Mouse (Mus musculus): ENCODE measurements at regions not wholly inside any gene's neighbourhood (a gene's known extent, or its start where the extent isn't known, plus 50 kb on each side); places are given as distances from the start of the nearest gene placed in this dataset.

DNA sequence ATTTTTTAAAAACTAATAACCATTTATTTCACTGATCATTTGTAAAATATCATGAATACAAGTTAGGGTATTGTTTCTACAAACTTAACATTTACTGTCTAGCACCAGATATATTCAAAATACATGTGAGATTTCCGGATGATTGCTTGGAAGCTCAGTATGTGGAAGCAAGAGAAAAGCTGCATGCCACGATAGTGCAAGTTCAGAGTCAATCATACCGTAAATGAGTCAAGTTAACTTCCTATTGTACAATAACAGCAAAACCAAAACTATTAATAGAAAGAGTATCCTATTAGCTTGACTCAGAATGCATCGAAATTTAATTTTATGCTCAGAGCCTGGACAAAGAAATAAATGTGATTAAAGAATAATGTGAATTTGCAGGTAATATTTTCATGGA lies 1284.6 kb upstream of the Cited2 start:
- DNase-seq (ENCODE audit: extremely low read depth, insufficient read length, low spot score), result no peak

DNA sequence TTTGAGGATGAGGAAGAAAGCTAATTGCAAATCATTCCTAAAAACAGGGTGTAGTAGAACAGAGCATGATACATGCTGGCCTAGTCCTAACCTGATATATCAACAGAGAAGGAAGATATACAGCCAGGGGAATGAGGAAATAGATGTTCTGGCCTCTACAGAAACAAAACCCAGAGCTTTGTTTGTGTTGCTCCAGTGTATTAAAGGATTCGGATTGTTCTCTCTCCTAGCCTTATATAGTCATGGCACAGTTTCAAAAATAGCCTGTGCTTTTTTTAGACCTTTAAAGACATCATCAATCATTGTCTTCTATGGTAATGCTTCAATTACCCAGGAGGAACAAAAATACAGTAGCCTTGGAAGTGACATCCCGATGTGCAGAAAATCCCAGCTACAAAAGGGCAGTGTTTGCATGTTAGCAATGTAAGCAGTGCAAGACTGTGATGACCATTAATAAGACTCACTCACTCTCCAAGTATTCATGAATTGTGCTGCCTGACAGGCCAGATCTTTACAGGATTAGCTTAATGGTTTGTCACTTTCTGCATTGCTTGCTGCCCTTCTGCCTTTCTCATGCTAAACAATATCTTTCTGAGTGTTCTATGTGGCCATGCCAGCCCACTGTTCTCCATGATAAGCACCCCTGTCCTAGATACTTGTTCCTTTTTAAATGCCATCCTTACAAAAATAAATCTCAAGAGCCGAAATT lies 1281.9 kb upstream of the Cited2 start:
- DNase-seq (ENCODE audit: extremely low read depth, insufficient read length, low spot score), result no peak

GRCm38 (mm10) chr10:16441661-16442072 lies 1281.4 kb upstream of the Cited2 start:
- DNase-seq (ENCODE audit: extremely low read depth, insufficient read length, low spot score), result no peak

DNA sequence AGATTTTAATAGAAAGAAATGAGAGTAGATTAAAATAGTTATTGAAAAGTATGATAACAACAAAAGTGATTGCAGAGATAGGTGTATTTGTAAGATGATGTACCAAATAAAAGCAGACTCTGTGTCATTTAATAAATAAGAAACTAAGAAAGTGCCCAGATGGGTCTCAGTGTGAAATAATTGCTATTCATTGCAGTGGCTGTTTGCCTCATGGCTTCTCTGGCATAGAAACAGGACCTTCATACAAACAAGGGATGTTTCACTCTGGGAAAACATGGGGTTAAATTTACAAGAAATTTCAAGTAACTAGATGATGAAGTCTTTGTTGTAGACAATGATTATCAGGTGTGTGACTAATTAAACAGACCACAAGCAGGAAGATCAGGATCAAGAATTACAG lies 1279.1 kb upstream of the Cited2 start:
- no peak for DNase-seq (ENCODE audit: extremely low read depth, insufficient read length, low spot score)

DNA sequence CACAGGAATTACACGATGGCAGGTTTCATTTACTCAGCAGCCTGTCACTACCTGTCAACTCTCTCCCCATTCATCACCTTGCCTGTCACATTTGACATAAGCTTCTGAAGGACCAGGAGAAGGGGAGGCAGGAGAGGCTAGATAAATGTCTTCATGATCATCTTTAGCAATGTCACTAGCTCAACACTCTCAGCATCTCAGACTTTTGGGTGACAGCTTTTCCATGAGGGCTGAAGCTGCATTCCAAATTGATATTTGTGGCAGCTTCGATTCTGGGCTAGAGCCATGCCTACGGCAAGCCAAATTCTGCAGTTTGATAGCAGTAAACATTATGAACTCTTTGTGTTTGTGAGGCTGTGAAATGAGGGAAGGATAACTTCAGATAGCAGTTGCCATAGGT lies 1255.1 kb upstream of the Cited2 start:
- DNase-seq (ENCODE audit: extremely low read depth, insufficient read length, low spot score), result no peak

DNA sequence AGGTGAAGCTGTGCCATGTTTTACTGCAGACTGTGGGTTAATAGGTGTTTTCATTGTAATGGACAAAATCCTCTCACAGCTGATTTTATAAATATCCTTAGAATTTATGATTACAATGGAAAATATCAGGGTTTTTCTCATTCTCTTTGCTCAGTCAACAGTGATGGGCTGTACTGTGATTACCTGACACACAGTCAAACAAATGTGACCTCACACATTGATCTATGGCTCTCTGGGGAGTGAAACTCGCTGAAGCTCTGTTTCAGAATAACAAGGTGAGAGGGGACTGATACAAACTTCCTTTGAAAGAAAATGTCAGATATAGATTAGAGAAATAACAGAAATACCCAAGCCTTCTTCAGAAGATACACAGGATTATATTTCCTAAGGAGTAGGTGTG lies 1253.3 kb upstream of the Cited2 start:
- DNase-seq (ENCODE audit: extremely low read depth, insufficient read length, low spot score), result no peak

DNA sequence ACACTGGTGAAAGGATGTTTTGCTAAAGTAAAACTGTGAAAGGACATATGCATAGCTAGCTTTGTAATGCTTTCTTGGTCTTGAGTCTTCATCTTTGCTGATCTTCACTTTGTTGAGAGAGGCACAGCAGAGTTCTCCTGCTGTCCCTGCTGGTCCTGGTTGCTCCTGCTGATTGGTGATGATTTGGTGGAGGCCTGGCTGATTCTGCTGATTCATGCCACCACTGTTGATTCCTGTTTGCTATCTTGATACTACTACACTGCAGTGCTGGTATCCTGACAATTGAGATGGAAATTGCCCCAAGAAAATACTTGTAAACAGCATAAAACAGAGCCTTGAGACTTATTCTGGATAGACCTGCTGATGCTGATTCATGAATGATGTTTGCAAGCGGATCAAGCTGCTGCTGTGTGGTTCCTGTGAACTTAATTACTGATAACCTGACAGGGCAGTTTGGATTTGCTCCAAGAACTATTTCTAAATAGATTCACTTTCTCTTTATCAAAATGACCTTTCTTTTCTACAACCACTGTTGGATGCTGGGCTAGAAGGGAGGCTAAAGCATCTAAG lies 1249.0 kb upstream of the Cited2 start:
- DNase-seq (ENCODE audit: extremely low read depth, insufficient read length, low spot score), result no peak

- DNase-seq (ENCODE audit: extremely low read depth, insufficient read length, low spot score), result peak; percentile 59
These were observed 1224.4 kb upstream of the Cited2 start for GRCm38 (mm10) chr10:16498580-16498979.

GRCm38 (mm10) chr10:16507681-16508080 lies 1215.3 kb upstream of the Cited2 start:
- DNase-seq (ENCODE audit: extremely low read depth, insufficient read length, low spot score), result peak; percentile 63

- peak; percentile 65 for DNase-seq (ENCODE audit: extremely low read depth, insufficient read length, low spot score)
These were observed 1214.9 kb upstream of the Cited2 start for GRCm38 (mm10) chr10:16508161-16508560.

GRCm38 (mm10) chr10:16514656-16515055 lies 1208.4 kb upstream of the Cited2 start:
- DNase-seq (ENCODE audit: extremely low read depth, insufficient read length, low spot score), result no peak

DNA sequence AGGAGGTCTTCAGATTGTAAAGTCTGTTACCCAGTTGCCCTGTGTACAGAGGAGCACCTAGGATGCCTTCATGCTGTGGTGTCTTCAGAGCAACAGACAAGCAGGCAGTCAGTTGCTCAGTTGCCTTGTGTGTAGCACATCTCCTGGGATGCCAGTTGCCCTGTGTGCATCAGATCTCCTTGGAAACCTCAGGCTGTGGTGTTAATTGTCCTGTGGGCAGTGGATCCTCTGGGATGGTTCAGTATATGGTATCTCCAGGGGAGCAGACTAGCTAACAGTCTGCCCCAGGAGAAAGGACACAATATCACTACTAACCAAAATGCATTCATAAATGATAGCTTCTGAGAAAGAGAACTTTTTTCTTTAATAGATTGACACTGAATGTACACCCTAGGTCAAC lies 1201.1 kb upstream of the Cited2 start:
- no peak for DNase-seq (ENCODE audit: extremely low read depth, insufficient read length, low spot score)

DNA sequence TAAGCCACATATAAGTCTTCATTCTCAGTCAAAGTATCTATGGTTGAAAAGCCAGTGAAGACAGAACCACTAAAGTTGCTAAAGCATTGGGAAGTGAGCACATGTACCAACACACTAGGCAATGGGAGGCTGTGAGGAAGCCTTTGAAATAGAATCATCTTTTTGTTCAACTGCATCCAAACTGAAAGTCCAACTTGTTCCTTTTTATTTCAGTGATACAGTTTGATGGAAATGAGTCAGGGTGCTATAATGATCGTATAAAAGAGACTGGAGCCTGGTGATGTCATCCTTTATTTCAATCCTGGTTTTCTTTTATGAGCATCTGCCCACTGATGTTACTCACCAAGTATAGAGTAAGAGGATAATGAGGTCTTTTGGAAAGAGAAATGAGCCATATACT lies 1198.9 kb upstream of the Cited2 start:
- DNase-seq (ENCODE audit: extremely low read depth, insufficient read length, low spot score), result peak; percentile 7

GRCm38 (mm10) chr10:16527693-16528092 lies 1195.3 kb upstream of the Cited2 start:
- DNase-seq (ENCODE audit: extremely low read depth, insufficient read length, low spot score), result no peak

GRCm38 (mm10) chr10:16537660-16538059 lies 1185.4 kb upstream of the Cited2 start:
- DNase-seq (ENCODE audit: extremely low read depth, insufficient read length, low spot score), result no peak

- no peak for DNase-seq (ENCODE audit: extremely low read depth, insufficient read length, low spot score)
These were observed 1184.6 kb upstream of the Cited2 start for GRCm38 (mm10) chr10:16538379-16538778.

DNA sequence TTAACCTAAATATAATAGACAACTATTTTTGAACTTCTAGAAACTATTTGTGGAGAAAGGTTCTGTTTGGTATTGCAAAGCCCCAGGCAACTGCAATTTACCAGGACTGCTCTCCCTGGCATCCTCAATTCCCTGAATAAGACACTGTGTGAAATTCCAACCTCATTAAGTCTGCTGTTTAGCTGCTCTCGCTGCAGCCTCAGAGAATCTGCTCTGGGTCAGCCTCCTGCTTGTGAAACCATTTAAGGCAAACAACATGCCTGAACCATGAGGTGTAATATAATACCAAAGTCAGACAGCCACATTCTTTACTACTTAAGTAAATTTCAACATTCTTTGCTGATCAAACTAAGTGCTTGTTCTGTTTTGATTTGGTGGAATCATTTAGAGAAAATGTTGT lies 1177.6 kb upstream of the Cited2 start:
- DNase-seq (ENCODE audit: extremely low read depth, insufficient read length, low spot score), result peak; percentile 60

DNA sequence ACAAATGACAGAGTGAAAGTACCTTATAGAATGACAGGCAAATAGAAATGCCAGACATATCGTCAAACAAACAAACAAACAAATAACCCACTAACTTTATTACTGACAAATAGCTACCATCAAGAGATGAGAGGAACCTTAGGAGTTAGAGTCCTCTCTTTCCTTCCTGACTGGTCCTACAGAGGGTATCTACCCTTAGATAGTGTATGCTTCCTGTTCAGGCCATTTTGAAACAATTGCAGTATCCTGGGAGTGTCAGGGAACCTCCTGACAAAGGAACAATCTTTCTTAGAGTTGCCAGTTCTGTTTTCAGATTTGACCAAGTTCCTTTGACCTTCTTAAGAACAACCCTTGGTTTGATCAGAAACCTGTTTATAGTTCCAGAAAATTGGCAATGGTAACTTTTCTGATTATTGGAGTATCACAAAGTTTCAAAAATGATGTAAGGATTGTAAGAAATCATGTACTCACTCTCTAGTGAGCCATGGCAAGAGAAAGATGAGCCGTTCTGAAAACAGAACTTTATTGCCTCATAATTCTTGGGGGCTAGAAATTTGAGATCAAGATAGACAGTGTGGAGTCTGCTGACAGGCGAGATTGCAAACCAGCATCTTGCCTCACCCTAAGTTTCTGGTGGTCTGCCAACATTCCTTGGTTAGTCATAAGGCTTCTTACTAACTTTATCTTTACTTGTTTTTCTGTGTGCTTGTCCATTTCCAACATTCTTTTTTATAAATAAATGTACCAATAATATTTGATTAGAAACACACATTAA lies 1170.0 kb upstream of the Cited2 start:
- DNase-seq (ENCODE audit: extremely low read depth, insufficient read length, low spot score), result peak; percentile 52

GRCm38 (mm10) chr10:16574568-16574967 lies 1148.5 kb upstream of the Cited2 start:
- no peak for DNase-seq (ENCODE audit: extremely low read depth, insufficient read length, low spot score)

DNA sequence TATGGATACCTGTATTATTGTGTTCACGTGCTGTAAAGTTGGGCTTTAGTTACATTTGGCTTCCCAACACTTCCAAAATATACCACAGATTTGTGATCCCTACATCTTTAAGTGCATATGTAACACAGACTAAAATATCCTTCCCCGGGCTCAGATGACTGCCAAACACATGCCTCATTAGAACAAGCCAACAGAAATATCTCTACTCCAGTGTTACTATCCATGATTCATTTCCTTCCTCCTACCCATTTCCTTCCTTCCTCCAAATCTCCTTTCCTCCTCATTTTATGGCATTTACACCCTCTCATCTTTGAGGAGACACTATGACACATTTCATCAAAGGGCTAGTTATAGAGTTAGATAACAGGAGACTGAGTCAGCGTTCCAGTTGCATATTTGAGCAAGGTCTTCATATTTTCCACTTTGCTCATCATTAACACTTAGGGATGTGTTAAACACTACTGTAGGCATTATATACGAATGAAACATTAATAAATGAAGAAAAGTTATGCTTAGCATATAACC lies 1144.4 kb upstream of the Cited2 start:
- DNase-seq (ENCODE audit: extremely low read depth, insufficient read length, low spot score), result peak; percentile 22

DNA sequence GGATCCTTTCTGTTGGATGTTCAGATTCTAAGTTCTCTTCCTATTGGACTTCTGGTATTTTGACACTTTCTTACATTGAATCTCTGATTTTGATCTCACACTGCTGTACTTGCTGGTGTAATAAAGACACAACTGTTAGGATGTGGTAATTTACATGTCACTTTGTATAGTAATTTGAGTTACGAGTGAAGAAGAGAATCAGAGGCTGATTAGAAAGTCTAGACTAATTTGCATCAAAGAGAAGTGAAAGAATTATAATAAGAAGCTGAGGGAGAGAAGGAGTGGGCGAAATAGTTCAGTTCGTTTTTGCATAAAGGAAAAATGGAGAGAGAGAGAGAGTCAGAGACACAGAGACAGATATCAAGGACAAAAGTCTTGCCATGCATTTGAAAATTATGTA lies 1142.8 kb upstream of the Cited2 start:
- DNase-seq (ENCODE audit: extremely low read depth, insufficient read length, low spot score), result no peak

GRCm38 (mm10) chr10:16588833-16589232 lies 1134.2 kb upstream of the Cited2 start:
- DNase-seq (ENCODE audit: extremely low read depth, insufficient read length, low spot score), result no peak

Data from 3134 (cell line).